Mouse (Mus musculus) MEL (cell line): Measurements from ENCODE around the gene Ess2. TPM values are rescaled to one million over a fixed set of nuclear protein-coding genes. Genes with fewer than 3 reads are reported as not detected.

Source experiments
- DNase-seq: peaks from one replicate; pipeline ENCODE4 v3.0.0; 2011; ENCODE audit warnings: low read depth, low spot score
- H3K27ac ChIP-seq: 2 replicates; pipeline ENCODE4 v1.5.1; 2012; ENCODE audit warnings: low read depth, mild to moderate bottlenecking, control low read depth, low read length, moderate library complexity; ENCODE audit not compliant: control insufficient read depth
- H3K27me3 ChIP-seq, 2 experiments: fragments of 150-350 bp in 1 of 2; sonication (generic) in 1 of 2; 2 replicates each; pipeline ENCODE4 v1.6.1; 2012; ENCODE audit warnings: low read length in 2 of 2, mild to moderate bottlenecking in 2 of 2, improper control_type of control experiment in 1 of 2, moderate library complexity in 1 of 2; ENCODE audit not compliant: insufficient read depth in 2 of 2, control insufficient read depth in 1 of 2
- H3K36me3 ChIP-seq, 2 experiments: 2 replicates each; pipeline ENCODE4 v1.6.1; 2012 to 2014; ENCODE audit warnings: low read length in 2 of 2, improper control_type of control experiment in 1 of 2, inconsistent platforms in 1 of 2, mild to moderate bottlenecking in 1 of 2; ENCODE audit not compliant: insufficient read depth in 2 of 2, control insufficient read depth in 1 of 2
- H3K4me1 ChIP-seq, 2 experiments: fragments of 150-350 bp in 1 of 2; sonication (generic) in 1 of 2; 2 replicates each; pipeline ENCODE4 v1.6.1; 2012; ENCODE audit warnings: low read length in 2 of 2, improper control_type of control experiment in 1 of 2, mild to moderate bottlenecking in 1 of 2; ENCODE audit not compliant: insufficient read depth in 2 of 2, control insufficient read depth in 1 of 2
- H3K4me3 ChIP-seq, 2 experiments: fragments of 150-350 bp in 1 of 2; sonication (generic) in 1 of 2; 2 replicates each; pipeline ENCODE4 v1.5.1; 2012; ENCODE audit warnings: low read depth in 2 of 2, low read length in 2 of 2, mild to moderate bottlenecking in 2 of 2, moderate library complexity in 2 of 2, control low read depth in 1 of 2, improper control_type of control experiment in 1 of 2; ENCODE audit not compliant: control insufficient read depth in 1 of 2, insufficient read depth in 1 of 2
- H3K79me2 ChIP-seq: 2 replicates; pipeline ENCODE4 v1.6.1; 2012; ENCODE audit warnings: mild to moderate bottlenecking, low read length, moderate library complexity; ENCODE audit not compliant: control insufficient read depth, poor library complexity, insufficient read depth
- H3K9ac ChIP-seq: 2 replicates; pipeline ENCODE4 v1.6.1; 2012; ENCODE audit warnings: low read depth, mild to moderate bottlenecking, control low read depth, low read length, moderate library complexity; ENCODE audit not compliant: control insufficient read depth, poor library complexity, severe bottlenecking
- H3K9me3 ChIP-seq: fragments of 150-350 bp; sonication (generic); replicated peaks from 2 replicates; pipeline ENCODE4 v1.6.1; 2012; ENCODE audit warnings: mild to moderate bottlenecking, low read length, improper control_type of control experiment, moderate library complexity; ENCODE audit not compliant: insufficient read depth
- ELF1 ChIP-seq: IDR thresholded peaks from 2 replicates; pipeline ENCODE4 v1.6.1; 2014; ENCODE audit warnings: low read depth, mild to moderate bottlenecking, inconsistent platforms, low read length, improper control_type of control experiment, moderate library complexity
- EP300 ChIP-seq, 2 experiments: IDR thresholded peaks; 2 replicates each; pipeline ENCODE4 v1.6.1; 2011; ENCODE audit warnings: improper control_type of control experiment in 2 of 2, low read length in 2 of 2, low read depth in 1 of 2, mild to moderate bottlenecking in 1 of 2
- ETS1 ChIP-seq: IDR thresholded peaks from 2 replicates; pipeline ENCODE4 v1.6.1; 2012; ENCODE audit warnings: low read depth, mild to moderate bottlenecking, inconsistent platforms, low read length, improper control_type of control experiment, moderate library complexity
- GATA1 ChIP-seq: IDR thresholded peaks from 2 replicates; pipeline ENCODE4 v1.6.1; 2011; ENCODE audit warnings: low read depth, low read length, improper control_type of control experiment
- MAX ChIP-seq: IDR thresholded peaks from 2 replicates; pipeline ENCODE4 v1.6.1; 2011; ENCODE audit warnings: low read length, improper control_type of control experiment
- NELFE ChIP-seq: IDR thresholded peaks from 2 replicates; pipeline ENCODE4 v1.6.1; 2011; ENCODE audit warnings: low read depth, low read length, improper control_type of control experiment
- POLR2AphosphoS2 ChIP-seq: IDR thresholded peaks from 2 replicates; pipeline ENCODE4 v1.6.1; 2011; ENCODE audit warnings: low read length, improper control_type of control experiment
- RAD21 ChIP-seq: IDR thresholded peaks from 2 replicates; pipeline ENCODE4 v1.6.1; 2011; ENCODE audit warnings: mild to moderate bottlenecking, low read depth, low read length, improper control_type of control experiment
- SIN3A ChIP-seq: IDR thresholded peaks from 2 replicates; pipeline ENCODE4 v1.6.1; 2012; ENCODE audit warnings: low read length, improper control_type of control experiment, inconsistent platforms
- TAL1 ChIP-seq: IDR thresholded peaks from 2 replicates; pipeline ENCODE4 v1.6.1; 2012; ENCODE audit warnings: mild to moderate bottlenecking, inconsistent platforms, low read length, moderate library complexity, mixed read lengths
- TBP ChIP-seq: IDR thresholded peaks from 2 replicates; pipeline ENCODE4 v1.8.0; 2011; ENCODE audit warnings: low read depth, low read length, improper control_type of control experiment
- USF1 ChIP-seq: IDR thresholded peaks from 2 replicates; pipeline ENCODE4 v1.6.1; 2014; ENCODE audit warnings: low read depth, mild to moderate bottlenecking, inconsistent platforms, low read length, improper control_type of control experiment, moderate library complexity
- ZKSCAN1 ChIP-seq: IDR thresholded peaks from 2 replicates; pipeline ENCODE4 v1.6.1; 2012; ENCODE audit warnings: low read depth, mild to moderate bottlenecking, inconsistent platforms, low read length, improper control_type of control experiment, moderate library complexity
- polyA plus RNA-seq, 2 experiments: library from polyadenylated mRNA; stranded (reverse) in 1 of 2; unstranded in 1 of 2; fragments of >175 nt in 1 of 2; fragments of >200 nt in 1 of 2; gene quantifications; 2 replicates each; pipeline versions ENCODE4 v1.2.1 to v1.2.4; 2012; ENCODE audit warnings: low replicate concordance in 2 of 2, low read depth in 1 of 2; ENCODE audit not compliant: insufficient read length in 2 of 2, insufficient read depth in 1 of 2, missing spikeins in 1 of 2
- total RNA-seq: library from RNA; depleted of rRNA; stranded (reverse); fragments of 300-350 nt; gene quantifications from 2 replicates; pipeline ENCODE4 v1.2.3, GENCODE M21; 2012

The Ess2 gene
- total and polyA plus RNA-seq, 3 experiments, result 21.7 to 26.8 TPM; not detected in 1

DNA sequence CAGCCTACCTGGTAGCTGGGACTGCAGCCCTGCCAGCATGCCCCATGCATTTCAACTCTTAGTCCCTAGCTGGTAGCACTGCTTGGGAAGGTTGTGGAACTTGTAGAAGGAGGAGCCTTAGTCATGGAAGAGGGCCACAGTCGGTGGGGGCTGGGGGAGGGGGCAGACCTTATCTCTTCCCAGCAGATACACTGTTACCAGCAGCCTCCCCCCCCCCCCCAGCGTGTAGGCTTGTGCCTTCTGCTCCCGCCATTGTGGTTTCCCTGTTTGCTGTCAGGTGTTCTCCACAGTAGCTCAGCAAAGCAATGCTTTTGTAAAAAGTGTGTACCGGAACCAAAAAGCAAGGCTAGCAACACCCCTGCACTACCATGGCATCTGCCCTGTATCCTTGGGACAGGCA is 40.5 kb upstream of the Ess2 start (continued):
- TF ChIP-seq NELFE (no peak), TAL1 (peak; percentile 35; the same call in 1 of the 2 replicates), EP300 (IDR thresholded peaks at IDR 0.05; ENCODE audit: low read depth in 1 of 2, low read length in 2 of 2) (peak in 1 of 2 experiments; percentile 34; a peak in 2 of 4 replicates), ZKSCAN1 (no peak), RAD21 (no peak), POLR2AphosphoS2 (no peak), TBP (no peak), ETS1 (0 out of 2 replicates have a peak, but pooled peaks have one; percentile 25), ELF1 (no peak)

DNA sequence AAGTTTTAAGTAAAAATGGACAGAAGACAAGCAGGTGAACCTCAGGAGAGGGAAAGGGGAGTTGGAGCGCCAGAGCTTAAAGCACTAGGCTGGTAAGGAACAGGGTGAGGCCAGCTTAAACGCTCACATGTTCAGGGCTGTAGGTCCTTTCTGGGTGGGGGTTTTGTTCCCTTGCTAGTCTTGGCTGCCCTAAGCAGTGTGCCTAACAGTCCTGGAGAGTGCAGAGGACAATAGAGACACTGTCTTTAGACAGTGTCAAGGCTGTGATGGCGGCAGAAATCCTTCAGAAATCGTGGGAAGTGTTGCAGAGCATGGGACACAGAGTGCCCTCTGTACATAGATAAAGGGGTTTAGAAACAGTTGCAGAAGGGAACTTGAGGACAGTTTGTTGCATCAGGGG is 38.9 kb upstream of the Ess2 start:
- H3K9me3 ChIP-seq, result no peaks in the 10 kb centered on the region
- no peaks in the 10 kb centered on the region for H3K27me3 ChIP-seq
- H3K36me3 ChIP-seq, result peaks cover 3 to 4% of the 10 kb centered on the region in 2 experiments
- TF ChIP-seq RAD21 (no peak), MAX (no peak), USF1 (no peak)
- TF ChIP-seq, all 39 proteins: peak for 0
- Histone ChIP-seq H3K27ac (no peak overlapping the region), H3K79me2 (no peaks in the 10 kb centered on the region), H3K9ac (no peak overlapping the region), H3K4me1 (peaks cover 5 to 11% of the 10 kb centered on the region in 2 experiments; a peak in 3 of 4 replicates), H3K4me3 (no peak overlapping the region)
- no peak for DNase-seq

DNA sequence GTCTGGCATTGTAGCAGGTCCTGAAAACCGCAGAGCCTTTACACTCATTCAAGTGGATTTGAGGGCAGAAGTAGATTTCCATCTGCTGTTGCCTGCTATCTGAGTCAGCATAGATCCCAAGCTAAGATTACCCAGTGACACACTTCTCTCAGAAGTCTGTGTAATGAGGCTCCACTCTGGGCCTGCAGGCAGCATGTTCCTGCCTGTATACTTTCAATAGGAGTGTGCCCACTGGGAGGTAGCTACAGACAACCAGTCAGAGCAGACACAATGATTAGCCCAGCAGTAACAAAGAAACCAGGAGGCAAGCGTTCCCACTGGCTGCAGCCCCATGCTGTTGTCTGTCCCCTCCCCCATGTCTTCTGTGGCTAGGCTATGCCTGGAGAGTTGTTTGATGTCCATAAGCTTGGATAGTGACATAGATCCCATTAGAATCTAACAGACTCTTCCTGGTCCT is 38.3 kb upstream of the Ess2 start:
- no peak overlapping the region for H3K9ac ChIP-seq
- no peaks in the 10 kb centered on the region for H3K9me3 ChIP-seq
- peaks cover 3 to 4% of the 10 kb centered on the region in 2 experiments for H3K36me3 ChIP-seq
- DNase-seq, result no peak
- H3K4me1 ChIP-seq, result peaks cover 5 to 11% of the 10 kb centered on the region in 2 experiments; a peak in 3 of 4 replicates
- no peak overlapping the region for H3K27ac ChIP-seq
- H3K27me3 ChIP-seq, result no peaks in the 10 kb centered on the region
- H3K4me3 ChIP-seq, result no peak overlapping the region
- no peaks in the 10 kb centered on the region for H3K79me2 ChIP-seq
- no peak for TF ChIP-seq SIN3A
- TF ChIP-seq GATA1, result peak; percentile 54
